Mouse (Mus musculus) kidney, adult 2 months (tissue): Measurements from ENCODE around the gene Mab21l3.

Experiments
- CTCF ChIP-seq: fragments of 200-500 bp; conservative IDR thresholded peaks from 2 replicates; pipeline ENCODE4 v1.5.1; 2011; ENCODE audit warnings: low read depth, mild to moderate bottlenecking, control low read depth, low read length, moderate library complexity, mixed read lengths; ENCODE audit not compliant: insufficient read depth, insufficient read length
- POLR2A ChIP-seq: fragments of 200-500 bp; IDR thresholded peaks from one replicate; pipeline ENCODE4 v1.6.1; 2011; ENCODE audit warnings: low read depth, low read length, control low read depth

DNA sequence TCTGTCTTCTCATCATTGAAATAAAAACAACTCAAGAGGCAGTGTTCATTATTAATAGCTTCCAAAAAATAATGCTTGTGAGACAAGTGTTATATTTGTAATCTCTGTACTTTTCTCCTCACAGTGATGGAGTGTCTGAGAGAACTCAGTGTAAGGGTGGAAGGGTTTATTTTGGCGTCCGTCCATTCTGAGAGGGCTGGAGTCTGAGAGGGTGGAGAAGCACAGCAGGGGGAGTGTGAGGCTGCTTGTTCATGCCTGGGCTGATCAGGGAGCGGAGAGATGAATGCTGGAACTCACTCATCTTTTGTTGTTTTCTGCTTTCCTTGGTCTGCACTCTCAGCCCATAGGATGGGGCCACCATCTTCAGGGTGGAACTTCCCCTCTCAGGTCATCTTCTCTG is 36.8 kb upstream of the Mab21l3 start:
- TF ChIP-seq CTCF, result no peak
- TF ChIP-seq POLR2A, result no peak
